Mouse (Mus musculus) stomach, embryonic 15.5 days (tissue): ENCODE measurements at regions not wholly inside any gene's neighbourhood (a gene's known extent, or its start where the extent isn't known, plus 50 kb on each side); places are given as distances from the start of the nearest gene placed in this dataset.

ENCODE experiments used
- ATAC-seq: fragments of 200-750 bp; cut with Nextera tagmentation; 2 replicates; pipeline ENCODE4 v1.8.0; 2017; ENCODE audit warnings: low read depth, moderate number of reproducible peaks, moderate TSS enrichment; ENCODE audit not compliant: insufficient read depth, low FRiP score
- H3K27ac ChIP-seq: fragments of 300-500 bp; sonication (generic); 2 replicates; pipeline ENCODE4 v1.5.1; 2015; ENCODE audit warnings: mild to moderate bottlenecking, inconsistent platforms
- H3K27me3 ChIP-seq: fragments of 300-500 bp; sonication (generic); replicated peaks from 2 replicates; pipeline ENCODE4 v1.6.1; 2015; ENCODE audit warnings: inconsistent platforms
- H3K36me3 ChIP-seq: fragments of 300-500 bp; sonication (generic); 2 replicates; pipeline ENCODE4 v1.6.1; 2015; ENCODE audit warnings: inconsistent platforms
- H3K4me1 ChIP-seq: fragments of 300-500 bp; sonication (generic); 2 replicates; pipeline ENCODE4 v1.6.1; 2015; ENCODE audit warnings: inconsistent platforms
- H3K4me2 ChIP-seq: fragments of 300-500 bp; sonication (generic); 2 replicates; pipeline ENCODE4 v1.6.1; 2015; ENCODE audit warnings: mild to moderate bottlenecking, inconsistent platforms
- H3K4me3 ChIP-seq: fragments of 300-500 bp; sonication (generic); replicated peaks from 2 replicates; pipeline ENCODE4 v1.5.1; 2015; ENCODE audit warnings: inconsistent platforms
- H3K9ac ChIP-seq: fragments of 300-500 bp; sonication (generic); 2 replicates; pipeline ENCODE4 v1.6.1; 2015; ENCODE audit warnings: inconsistent platforms
- H3K9me3 ChIP-seq: fragments of 300-500 bp; sonication (generic); 2 replicates; pipeline ENCODE4 v1.6.1; 2016; ENCODE audit warnings: inconsistent platforms
- WGBS: fragments of 180-500 bp; shearing (Covaris S2); methylation state at CpG from one replicate; pipeline ENCODE4 v1.1.7; 2015; 5-methylcytosine and 5-hydroxymethylcytosine counted together

DNA sequence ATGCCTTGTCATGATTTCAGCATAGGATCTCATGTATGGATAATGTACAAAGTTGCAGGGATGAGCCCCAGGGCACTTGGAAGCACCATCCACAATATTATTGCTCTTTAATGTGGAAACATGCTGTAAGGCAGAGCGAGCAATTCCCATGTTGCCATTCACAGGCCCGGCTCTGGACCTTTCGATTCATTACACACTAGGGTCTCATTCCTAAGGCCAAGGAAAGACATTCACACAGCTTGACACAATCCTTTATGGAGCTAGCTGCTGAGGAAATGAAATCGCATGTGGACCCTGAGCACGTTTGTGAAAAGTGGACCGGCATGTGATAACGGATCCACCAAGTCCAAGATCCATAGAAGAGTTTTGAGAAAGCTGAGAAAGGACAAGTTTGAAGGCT lies 105.2 kb downstream of the Elovl4 start:
- Histone ChIP-seq H3K4me3 (no peak overlapping the region), H3K4me2 (no peak overlapping the region), H3K27ac (no peak overlapping the region), H3K4me1 (no peaks in the 10 kb centered on the region), H3K27me3 (no peaks in the 10 kb centered on the region), H3K9ac (no peak overlapping the region), H3K9me3 (no peaks in the 10 kb centered on the region), H3K36me3 (no peaks in the 10 kb centered on the region)
- 94% methylated on average over 7 of the region's 7 CpGs for WGBS
- ATAC-seq = no peak

DNA sequence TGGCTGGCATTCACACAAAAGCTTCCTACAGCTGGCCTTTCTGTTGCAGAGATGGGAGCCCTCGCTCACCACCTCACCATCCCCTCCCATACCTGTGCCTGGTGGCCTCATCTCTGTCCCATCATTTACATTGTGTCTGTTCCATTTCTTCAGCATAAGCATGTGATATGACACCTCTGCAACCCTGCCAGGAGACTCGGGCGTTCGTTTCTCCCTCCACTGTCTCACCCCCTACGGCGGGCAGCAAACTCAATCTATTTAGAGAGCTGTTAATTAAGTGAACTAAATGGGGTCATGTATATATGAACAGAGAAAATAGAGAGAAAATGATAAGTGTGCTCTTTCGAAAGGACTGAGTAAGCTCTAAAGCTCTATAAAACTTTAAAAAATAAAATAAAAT lies 106.0 kb downstream of the Elovl4 start:
- H3K36me3 ChIP-seq = no peaks in the 10 kb centered on the region
- no peaks in the 10 kb centered on the region for H3K9me3 ChIP-seq
- no peak overlapping the region for H3K9ac ChIP-seq
- 82% methylated on average over 7 of the region's 7 CpGs for WGBS
- H3K27me3 ChIP-seq = no peaks in the 10 kb centered on the region
- H3K4me3 ChIP-seq = no peak overlapping the region
- no peak for ATAC-seq
- H3K4me2 ChIP-seq = no peak overlapping the region
- H3K4me1 ChIP-seq = no peaks in the 10 kb centered on the region
- no peak overlapping the region for H3K27ac ChIP-seq

DNA sequence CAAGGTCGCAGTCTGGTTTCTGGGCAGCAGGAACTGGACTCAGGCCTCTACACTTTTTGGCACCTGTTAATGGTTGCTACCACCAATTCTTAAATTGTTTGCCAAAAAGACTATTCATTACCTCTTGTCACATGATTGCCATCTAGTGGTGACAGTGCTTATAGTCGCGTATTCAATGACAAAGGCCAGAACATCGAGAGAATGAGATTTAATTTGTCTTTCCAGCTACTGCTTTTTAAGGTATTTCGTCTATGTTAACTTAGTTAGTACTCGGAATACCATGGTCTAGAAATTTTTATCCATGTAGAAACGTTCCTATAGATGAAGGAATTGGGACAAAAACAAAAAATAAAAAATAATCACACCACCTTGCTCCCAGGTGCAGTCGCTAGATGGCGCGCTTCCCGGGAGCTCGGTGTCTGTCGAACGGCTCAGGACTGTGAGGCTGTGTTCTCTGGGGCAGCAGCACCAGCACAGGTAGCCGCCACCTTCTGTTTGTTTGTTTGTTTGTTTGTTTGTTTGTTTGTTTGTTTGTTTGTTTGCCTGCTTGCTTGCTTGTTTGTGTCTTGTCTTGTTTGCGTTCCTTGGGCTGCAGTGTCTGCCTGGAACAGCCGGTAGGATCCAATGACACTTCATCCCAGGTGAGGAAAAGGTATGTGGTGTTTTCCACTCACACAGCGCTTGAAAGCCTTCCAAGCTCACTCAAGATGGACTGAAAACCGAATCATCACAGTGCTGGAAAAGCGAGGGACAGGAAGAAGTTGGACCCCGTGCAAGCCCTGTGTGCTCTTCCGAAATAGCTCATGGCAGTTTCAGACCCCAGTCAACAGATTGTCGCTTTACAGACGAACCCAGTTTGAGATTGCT lies 114.5 kb downstream of the Elovl4 start:
- no peak for ATAC-seq
- Histone ChIP-seq H3K4me3 (peak overlapping the region; percentile 14; the same call in 1 of the 2 replicates), H3K4me1 (peaks cover 7% of the 10 kb centered on the region), H3K36me3 (no peaks in the 10 kb centered on the region), H3K9ac (no peak overlapping the region), H3K27ac (no peak overlapping the region), H3K9me3 (no peaks in the 10 kb centered on the region), H3K27me3 (0 out of 2 replicates have a peak, but pooled peaks cover under 1% of the 10 kb centered on the region), H3K4me2 (peak overlapping the region; percentile 44)
- WGBS = 18% methylated on average over 24 of the region's 24 CpGs
